Mouse (Mus musculus): Measurements from ENCODE around the gene Aqp1.

The Aqp1 gene

DNA sequence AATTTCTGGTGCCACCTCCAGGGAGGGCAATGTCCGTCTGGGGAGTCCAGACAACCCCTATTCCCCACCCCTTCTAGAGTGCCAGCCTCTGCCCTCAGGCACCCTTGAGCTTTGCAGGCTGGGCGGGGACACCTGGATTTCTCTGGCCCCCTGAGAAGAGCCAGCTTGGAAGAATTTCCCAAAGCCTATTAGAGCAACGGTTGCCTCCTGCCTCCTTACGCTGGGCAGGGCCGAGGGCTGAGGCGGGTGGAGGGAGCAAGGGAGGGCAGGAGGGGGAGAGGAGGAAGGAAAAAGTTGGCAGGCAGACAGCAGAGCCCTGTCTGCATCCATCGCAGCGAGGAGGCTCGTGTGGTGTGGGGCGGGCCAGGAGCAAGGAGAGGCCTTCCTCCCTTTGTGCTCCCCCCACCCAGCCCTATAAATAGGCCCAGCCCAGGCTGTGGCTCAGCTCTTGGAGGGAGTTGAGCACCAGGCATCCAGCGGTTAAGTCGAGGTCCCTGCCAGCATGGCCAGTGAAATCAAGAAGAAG lies at the start of gene Aqp1:
Gene Aqp1, plus strand, starts transcription at position 444 of the 526 bp plus-strand sequence.
- no peak for DNase-seq (ENCODE audit: low read depth)

DNA sequence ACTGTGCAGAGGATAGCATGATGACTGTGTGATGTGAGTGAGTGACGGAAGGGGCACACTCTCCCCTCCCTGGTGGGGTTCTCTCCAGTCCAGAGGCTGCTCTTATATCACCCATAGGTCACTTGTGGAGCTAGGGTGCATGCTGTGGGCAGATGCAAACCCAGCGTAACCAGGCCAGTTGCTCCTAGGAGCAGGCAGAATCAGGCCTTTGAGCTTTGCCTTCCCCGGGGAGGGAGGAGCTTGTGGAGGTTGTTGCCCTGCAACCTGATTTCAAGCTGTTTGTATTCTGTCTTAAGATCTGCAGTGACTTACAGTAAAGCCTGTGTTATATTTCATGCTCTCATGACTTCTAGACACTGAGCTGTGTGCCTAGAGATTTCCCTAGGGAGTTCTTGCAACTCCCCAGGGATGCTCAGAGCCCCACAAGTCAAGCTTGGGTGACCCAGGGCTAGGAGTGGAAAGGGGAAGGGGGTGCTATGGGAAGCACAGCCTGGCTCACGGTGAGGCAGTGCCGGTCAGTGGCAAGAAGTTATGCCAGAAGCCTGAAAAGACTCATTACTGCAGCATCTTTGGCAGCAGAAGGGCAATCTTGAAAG lies 48.1 kb upstream of the Aqp1 start:
- no peak for DNase-seq (ENCODE audit: low read depth)

DNA sequence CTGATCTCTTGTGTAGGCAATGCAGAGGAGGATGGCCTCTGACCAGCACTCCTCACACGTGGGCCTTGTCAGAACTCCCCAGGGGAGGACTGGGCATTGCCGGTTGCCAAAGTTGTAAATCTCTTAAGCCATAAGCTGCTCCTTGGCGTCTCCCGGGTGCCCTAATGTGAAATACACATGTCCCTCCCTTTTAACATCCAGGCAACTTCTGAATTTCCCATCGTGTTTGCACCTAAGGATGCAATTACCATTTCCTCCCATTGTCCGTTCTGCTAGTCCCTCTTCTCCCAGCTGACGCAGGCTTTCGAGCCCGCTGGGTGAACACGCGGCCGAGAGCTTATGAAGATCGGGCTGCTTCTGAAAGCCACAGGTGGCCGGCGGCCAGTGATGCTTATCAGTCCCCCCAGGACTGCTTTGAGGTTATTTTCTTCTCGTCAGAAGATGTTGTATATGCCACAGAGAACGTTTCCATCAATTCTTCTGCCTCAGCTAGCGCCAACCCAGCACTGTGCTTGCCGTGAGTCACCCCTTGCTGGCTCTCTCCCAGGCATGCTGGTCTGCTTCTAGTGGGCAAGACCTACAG lies 41.6 kb upstream of the Aqp1 start:
- DNase-seq (ENCODE audit: low read depth): no peak

DNA sequence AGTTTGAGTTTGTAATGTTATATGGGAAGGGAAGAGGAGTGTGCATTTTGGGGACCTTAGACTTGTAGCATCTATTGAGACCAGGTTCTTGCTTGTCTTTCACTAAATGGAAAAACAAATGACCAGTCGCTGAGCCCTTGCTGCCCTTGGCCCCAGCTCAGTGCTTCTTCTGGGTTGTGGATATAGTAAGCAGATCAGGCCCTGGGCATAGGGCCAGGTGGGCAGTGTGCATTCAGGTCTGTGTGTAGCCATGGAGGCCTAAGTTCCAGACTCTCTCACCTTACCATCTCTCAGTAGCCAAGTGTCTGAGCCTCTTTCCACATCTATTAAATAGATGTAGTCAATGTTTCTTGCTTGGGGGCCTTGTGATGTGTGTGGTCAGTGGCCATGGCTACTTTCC lies 40.9 kb upstream of the Aqp1 start:
- DNase-seq (ENCODE audit: low read depth): no peak

GRCm38 (mm10) chr6:55299482-55299881 lies 36.8 kb upstream of the Aqp1 start:
- no peak for DNase-seq (ENCODE audit: low read depth)

DNA sequence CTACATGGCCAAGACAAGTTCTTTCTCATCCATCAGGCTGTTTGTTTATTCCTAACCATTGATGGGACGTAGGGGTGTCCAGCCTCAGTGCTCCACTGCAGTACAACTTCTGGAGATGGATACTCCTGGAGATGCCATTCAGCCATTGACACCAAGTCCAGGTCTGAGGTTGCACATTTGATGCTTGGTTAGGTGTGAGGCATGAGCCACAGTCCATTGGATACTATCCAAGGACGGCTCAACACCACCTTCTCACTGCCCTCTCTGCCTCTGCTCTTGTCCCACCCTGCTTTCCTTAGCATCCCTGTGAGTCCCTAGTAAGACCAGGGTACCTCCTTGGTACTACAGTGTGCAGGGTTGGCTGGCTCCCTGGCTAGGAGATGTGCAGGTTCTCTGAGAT lies 36.3 kb upstream of the Aqp1 start:
- DNase-seq (ENCODE audit: low read depth): no peak

- no peak for DNase-seq (ENCODE audit: low read depth)
These were observed 35.5 kb upstream of the Aqp1 start for GRCm38 (mm10) chr6:55300704-55301103.

- DNase-seq (ENCODE audit: low read depth): no peak
These were observed 26.1 kb upstream of the Aqp1 start for GRCm38 (mm10) chr6:55310179-55310578.

DNA sequence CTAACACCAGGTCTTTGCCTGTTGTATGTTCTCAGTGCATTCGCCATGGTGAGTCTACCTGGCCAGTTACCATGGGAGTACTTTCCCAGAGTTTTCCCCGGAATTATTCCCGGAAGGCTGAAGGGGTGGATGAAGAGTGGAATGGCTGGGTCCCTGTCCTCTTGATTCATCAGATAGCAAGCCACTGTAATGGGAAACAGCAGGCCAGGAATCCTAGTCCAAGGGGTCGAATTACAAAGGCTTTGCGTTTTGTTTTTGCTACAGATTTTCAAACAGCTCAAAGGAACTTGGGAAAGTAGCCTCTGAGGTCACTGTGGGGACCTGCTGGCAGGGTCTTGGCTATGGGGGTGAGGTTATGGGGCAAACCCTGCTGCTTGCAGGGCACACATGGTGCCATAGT lies 24.3 kb upstream of the Aqp1 start:
- no peak for DNase-seq (ENCODE audit: low read depth)

DNA sequence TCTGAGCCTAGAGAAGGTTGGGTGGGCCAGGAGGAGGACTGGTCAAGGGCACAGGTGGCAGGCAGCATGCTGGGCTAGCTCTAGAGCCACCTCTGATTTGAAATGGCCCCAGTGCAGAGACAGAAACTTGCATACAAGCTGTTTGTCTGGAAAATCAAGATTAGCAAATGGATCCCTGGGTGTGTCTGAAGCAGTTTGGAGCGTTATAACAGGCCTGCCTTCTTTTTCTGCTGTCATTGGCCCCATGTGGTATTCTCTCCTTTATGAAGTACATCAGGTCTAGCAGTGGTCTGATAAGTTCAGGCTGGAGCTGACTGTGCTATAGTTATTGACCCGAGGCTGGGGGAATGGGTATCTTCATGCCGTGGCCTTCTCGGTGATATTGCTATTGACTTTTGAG lies 22.3 kb upstream of the Aqp1 start:
- DNase-seq (ENCODE audit: low read depth): no peak

DNA sequence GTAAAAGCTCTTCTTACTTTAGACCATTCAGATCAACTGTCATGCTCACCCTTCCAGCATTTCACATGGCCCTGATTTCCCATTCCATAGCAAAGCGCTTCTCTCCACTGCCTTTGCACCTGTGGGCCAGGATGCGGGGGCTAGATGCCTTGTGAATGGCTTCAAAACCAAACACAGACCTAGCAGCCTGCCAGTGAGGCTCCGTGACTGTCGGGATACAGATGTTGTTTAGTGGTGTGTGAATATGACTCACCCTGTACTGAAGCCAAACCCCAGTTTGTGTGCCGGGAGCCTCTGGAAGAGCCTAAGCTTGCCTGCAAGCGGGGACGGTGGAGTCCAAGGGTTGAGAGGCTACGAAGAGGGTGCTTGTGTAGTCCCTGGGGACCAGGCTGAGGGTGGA lies 21.6 kb upstream of the Aqp1 start:
- no peak for DNase-seq (ENCODE audit: low read depth)

GRCm38 (mm10) chr6:55318597-55318996 lies 17.6 kb upstream of the Aqp1 start:
- no peak for DNase-seq (ENCODE audit: low read depth)

- no peak for DNase-seq (ENCODE audit: low read depth)
These were observed 16.4 kb upstream of the Aqp1 start for GRCm38 (mm10) chr6:55319585-55320551.

DNA sequence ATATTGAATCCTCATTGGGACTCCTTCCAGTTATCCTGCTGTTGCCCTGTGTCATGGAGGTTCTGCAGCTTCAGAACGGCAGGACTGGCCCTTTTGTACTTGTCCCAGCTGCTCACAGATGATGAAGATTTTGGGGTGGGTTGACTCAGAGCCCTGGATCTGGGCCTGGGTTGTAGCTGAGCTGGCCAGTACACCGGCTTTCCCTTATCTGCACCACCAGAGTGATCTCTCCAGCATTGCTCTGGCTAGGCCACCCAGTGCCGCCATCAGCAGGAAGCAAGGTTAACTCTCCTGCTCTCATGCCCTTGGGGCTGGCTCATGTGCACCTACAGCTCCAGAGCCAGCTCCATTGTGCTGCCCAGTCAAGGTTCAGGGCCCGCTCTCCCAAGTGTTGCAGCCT lies 15.3 kb upstream of the Aqp1 start:
- DNase-seq (ENCODE audit: low read depth): no peak

DNA sequence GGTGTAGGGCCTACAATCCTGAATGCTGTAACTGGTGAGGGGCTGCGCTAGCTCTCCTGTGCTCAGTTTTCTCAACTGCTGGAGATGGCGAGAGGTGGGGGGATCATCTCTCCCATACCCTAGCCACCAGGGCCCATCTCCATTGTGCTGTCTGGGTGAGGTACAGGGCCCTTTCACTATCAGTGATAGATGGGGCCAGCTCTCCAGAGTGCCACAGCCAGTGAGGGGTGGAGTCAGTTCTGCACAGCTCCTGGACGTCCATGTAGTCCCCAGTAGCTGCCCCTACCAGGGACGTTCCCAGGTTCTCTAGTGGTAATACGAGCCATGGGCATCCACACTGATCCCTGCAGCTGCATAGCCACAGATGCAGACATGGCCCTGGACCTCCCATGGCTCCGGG lies 14.7 kb upstream of the Aqp1 start:
- no peak for DNase-seq (ENCODE audit: low read depth)

DNA sequence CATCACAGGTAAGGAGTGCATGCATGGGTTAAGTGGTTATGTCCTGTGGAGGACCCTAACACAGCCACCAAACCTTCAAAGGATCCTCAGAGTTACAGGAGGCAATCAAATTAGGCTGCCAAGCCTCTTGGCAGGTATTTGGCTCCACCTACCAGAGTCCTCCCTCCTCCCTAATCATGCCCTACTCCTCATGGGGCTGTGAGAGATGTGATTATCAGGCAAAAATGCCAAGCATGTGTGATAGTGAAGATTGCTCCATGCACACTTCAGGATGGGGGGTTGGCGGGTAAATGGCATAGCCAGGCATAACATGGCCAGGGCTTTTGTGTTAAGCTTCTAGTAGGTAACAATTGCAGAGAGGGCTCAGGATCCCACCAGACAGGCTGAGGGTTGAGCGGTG lies 13.3 kb upstream of the Aqp1 start:
- DNase-seq (ENCODE audit: low read depth): no peak

DNA sequence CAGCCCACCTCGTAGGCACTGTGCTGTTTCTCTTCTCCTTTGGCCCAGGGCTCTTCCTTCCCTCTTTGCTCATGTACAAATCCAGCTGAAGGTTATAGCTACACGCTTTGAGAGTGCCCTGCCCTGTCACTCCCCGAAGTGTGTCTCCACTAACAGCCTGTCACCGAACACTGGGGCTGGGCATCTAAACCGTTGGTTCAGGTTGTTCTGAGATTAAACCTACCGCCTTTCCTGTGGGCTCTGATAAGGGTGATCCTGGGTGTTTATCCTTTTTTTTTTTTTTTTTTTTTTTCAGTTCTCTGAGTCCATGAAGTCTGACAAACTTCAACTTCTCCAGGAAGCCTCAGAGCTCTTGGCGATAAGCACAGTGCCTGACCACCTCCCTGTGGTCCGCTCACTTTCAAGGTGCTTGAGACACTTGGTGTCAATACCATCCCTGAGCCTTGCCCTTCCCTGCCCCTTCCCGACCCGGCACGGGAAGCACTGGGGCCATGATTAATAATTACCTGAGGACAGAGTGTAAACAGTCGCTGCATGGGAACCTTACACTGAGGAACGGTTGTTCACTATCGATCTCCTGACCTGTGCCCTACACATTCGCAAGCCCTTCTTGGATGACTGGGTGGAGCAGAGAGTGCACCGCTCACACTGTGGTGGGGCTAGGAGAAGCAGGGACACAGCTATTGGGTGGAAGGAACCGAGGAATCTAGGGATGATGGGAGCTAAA lies 12.2 kb upstream of the Aqp1 start:
- DNase-seq (ENCODE audit: low read depth): no peak

GRCm38 (mm10) chr6:55324785-55325184 lies 11.4 kb upstream of the Aqp1 start:
- no peak for DNase-seq (ENCODE audit: low read depth)

- no peak for DNase-seq (ENCODE audit: low read depth)
These were observed 9.9 kb upstream of the Aqp1 start for GRCm38 (mm10) chr6:55326299-55326698.

DNA sequence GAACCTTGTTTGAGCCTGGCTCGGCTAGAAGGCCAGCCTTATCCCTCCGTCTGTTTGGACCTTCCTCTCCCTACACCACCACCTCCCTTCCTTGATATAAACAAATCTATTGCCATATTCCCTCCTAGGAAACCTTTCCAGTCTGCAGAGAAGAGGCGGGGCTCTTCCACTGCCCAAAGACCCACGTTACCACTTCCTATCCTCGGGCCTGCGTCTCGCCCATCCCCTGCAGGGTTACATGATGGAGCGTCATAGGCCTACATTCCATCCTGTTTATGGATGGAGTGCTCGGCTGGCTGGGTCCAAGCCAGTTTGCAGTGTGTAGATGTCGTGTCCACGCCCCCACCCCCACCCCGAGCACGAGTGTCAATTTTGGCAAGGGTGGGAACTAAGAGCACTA lies 8.9 kb upstream of the Aqp1 start:
- DNase-seq (ENCODE audit: low read depth): no peak

- no peak for DNase-seq (ENCODE audit: low read depth)
These were observed 8.1 kb upstream of the Aqp1 start for GRCm38 (mm10) chr6:55328179-55328578.

- no peak for DNase-seq (ENCODE audit: low read depth)
These were observed 4.9 kb upstream of the Aqp1 start for GRCm38 (mm10) chr6:55331315-55331714.

Measured in naive thymus-derived CD4-positive, alpha-beta T cell, adult 2 months (primary cell).